Mouse (Mus musculus): ENCODE results near the gene Foxd3.

The Foxd3 gene

DNA sequence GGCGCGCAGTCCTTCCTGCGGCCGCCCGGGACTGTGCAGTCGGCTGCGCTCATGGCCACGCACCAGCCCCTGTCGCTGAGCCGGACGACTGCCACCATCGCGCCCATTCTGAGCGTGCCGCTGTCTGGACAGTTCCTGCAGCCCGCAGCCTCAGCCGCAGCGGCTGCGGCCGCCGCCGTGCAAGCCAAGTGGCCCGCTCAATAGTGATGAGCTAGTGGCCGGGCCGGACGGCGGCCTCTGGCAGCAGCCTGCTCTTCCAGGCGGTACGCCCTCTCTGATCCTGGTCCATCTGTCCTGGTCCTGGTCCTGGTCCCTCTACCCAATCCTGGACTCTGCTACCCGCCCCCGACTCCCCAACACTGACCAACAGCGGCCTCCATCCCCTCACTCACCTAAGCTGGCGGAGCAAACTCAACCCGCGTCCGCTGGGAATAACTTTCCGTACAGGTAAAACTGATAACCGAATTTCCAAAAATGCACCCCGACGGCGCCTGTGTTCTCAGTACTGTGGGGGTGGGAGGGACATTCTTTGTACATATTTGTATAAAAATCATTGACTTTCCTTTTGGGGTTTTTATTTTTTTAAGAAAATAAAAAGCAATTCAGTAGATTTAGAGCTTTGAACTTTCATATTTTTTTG is 1.9 kb downstream of the Foxd3 start:
- no peak for DNase-seq

DNA sequence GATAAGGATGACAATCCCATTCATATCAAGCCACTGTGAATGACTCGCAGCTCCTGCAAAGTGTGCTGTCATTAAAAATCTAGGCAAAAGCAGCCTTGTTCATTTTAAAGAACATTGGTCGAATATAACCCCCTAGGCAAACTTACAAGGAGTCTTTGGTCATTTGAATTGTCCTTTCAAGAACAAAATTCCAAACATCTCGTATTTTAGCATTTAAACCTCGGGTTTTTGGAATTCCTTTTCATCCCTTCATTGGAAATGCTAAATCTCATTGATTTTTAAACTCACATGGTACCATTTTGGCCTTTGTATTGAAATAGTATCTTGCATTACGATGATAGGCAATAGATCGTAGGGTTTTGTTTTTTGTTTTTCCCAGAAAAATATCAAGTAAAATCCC is 2.8 kb downstream of the Foxd3 start:
- no peak for DNase-seq

DNA sequence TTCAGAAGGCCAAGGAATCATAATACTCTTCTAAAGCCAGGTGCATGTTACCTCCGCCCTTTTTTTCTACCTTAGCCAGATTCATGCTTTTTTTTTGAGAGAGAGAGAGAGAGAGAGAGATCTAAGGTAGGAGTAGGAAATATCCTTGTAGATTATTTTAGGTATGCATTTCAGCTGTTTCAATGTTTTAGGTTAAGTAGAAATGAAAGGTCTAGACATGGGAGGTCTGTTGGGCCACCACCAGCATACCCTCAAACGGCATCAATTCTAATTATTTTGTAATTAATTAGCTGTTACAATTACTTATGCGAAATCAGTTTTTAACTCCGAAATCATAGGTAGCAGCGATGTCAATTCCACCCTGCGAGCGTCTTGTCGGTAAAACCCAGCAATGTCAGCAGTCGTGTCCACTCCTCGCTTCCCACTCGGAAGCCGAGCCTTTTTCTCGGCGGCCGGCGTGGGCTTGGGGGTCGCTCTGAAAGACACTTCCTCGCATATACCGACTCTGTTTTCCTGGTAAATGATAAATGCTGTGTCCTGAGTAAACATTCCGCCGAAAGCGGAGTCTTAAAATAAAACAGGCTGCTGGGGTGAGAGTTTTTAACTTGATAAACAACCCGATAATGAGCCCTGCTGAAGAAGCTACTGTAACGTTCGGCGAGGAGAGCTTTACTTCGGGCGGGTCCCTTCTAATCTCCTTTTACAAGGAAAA is 3.4 kb downstream of the Foxd3 start:
- DNase-seq, result no peak

DNA sequence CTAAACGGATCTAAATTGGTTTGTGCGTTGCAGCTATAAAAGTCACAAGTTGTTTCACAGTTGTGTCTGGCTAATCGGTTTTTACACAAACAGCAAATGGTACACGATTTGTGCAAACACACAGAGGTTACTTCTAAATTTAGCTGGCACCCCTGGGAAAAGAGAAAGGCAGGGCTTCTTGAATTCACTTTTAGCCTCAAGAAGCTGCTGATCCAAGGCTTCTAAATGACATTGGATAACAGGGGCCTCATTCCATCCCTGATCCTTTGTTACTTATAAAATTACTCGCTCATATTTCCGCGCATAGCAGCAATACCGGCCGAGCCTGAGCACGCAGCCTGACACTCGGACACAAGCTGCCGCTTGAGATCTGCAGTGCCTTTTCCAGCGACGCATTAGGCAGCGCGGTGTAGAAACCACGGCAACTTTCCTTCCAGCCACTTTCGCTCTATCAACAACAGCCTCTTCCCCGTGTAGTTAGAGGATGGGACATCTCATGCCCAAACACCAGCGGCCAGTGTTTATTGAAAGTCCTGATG is 4.0 kb downstream of the Foxd3 start:
- DNase-seq, result no peak

DNA sequence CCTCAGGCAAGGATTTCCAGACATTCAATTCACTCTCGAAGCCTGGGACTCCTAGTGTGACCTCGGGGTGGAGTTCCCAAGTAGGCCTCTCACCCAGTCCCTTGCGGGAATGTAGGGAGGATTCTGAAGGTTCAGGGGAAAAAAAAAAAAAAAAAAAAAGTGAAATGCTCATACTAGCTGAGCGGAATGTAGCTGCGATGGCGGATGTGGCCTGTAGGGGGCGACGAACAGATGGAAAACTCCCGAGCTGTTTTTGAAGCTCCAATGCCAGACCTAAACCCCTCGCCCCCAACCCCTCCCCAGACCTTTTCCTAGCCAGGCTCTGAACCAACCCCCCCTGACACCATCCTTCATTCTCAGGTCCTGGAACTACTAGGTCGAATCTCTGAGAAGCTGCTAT is 4.9 kb downstream of the Foxd3 start:
- peak; percentile 66 for DNase-seq

DNA sequence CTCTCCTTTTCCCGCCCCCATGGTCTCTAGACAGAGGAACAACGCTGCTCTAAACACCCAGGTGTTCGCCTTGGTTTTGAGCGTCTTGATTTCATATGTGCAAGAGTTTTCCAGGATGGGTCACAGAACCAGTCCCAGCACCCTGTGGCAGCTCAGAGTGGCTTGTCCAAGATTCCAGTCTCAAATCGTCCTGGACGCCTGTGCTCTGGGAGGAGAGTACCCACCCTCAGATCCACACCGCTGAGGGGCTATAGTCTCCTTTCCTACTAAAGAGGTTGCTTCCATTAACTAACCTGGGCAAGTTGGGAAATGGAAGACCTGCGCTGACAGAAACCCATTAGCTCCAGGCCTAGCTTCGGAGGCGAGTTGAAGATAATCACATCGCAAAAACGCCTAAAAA is 5.9 kb downstream of the Foxd3 start:
- DNase-seq, result no peak

DNA sequence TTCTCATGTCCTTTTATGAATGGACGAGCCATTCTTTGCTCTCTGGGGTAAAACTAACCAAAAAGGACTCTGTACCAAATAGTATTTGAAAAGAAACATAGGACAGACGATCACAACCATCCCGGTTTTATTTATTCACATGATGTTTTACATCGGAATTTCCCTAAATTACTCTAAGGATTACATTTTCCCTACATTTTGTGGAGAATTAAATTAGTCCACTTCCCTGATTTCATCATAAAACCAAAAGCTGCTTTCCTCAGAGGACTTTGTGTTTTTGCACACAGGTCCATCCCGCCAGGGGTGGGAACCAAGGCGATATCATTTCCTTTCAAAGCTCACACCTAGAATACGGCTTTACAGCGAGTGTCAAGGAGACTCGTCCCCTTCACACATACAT is 6.3 kb downstream of the Foxd3 start:
- no peak for DNase-seq

DNA sequence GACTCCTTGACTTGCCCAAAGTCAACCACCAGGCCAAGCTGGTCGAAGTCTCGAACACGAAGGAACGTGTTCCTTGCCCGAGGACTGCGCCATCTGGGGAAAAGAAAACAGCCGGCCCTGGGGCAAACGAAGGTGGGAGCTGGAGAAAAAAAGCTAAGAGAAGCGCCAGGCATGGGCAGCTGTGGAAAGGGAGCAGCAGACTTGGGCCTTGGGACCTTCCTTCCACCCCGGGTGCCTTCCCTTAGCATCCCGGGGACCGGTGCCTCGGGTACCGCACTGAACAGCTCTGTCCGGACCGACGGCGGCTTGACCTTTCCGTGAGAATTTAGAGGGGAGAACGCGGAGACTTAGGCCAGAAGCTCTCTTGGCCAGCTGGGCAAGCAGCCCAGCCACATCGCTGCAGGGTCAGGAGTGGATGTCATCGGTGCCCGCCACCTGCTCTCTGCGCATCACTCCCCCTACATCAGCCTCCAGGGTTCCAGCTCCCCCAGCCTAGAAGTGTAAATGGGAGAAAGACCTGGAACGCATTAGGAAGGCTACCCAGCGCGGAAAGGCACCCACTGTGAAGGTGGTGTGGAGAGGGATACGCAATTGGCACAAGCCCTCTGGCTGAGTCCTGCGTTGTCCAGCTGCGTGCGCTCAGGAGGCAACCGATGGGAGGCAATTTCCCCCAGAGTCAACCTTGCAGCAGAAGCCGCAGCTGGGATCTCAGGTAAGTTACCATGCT is 6.9 kb downstream of the Foxd3 start:
- DNase-seq, result no peak

DNA sequence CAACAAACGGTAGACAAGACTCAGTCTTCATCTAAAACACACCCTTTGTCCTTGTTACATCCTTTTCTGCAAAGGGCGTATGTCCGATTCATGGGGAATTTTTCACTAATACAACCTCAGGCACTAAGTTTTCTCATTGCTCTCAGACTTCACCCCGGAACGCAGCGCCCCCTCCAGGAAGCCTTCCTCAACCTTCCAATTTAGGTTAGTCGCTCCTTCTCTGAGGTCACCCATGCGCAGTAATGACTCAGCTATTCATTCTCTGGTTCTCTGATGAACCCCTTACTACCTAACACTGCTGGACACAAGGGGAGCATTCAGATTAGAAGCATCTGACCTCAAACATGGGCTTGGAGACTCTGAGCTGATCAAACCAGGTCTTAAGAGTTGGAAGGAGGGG is 7.6 kb downstream of the Foxd3 start:
- no peak for DNase-seq

DNA sequence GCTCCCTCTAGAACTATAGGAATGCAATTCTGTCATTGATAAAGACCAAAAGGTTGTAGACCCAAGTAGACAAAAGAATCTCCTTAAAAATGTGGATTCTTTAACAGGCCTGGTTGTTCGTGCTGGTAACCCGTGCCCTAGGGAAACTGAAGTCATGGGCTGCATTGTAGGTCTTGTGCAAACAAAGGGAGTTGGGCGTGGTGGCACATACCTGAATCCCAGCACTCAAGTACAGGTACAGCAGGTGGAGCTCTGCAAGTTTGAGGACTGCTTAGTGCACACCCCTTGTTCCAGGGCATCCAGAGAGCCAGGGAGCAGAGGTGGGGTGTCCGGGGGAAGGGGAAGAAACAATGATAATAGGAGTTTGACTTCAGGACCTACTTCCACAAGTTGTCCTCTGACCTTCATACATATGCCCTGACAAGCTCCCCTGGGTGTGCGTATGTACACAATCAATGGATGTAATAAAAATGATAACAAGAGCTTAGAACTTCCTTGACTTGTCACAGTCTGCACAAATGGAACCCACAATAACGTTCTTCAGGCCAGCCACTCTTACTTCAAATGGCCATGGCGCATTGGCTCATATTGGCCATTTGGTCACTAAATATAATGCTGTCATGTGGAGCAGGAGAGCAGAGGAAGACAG is 14.2 kb downstream of the Foxd3 start:
- no peak for DNase-seq

DNA sequence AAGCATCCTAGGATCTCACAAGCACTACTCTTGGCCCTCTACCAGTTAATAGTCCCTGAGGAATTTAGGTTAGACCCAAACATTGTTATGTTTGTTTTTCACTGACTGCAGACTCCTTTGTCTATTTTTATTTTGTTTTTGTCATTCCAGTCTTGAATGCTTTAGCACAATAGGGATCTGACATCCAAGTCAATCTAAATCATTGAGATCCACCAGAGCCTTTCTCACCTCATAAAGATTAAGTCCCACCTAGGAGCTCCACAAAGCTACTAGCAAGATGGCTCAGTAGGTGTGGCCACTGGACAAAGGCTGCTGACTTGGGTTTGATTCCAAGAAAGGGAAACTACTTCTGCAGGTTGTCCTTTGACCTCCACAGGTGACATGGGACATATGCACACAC is 19.1 kb downstream of the Foxd3 start:
- no peak for DNase-seq

DNA sequence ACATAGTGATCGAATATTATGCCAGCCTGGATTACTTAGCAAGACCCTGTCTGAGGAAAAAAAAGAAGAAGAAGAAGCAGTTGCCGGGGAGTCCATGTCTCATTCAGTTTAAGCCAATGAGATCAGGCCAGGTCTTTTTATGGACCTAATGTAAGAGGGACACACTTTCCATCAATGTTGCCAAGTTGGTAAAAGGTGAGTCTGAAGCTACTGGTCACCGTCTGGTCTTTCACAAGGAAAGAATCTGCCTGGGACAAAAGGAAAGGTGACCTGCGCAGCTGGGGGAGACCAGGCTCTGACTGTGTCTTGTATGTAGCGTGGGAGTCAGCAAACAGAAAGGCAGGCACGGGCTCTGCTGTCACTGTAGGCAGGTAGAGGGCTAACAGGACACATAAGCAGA is 27.8 kb downstream of the Foxd3 start:
- DNase-seq, result no peak

DNA sequence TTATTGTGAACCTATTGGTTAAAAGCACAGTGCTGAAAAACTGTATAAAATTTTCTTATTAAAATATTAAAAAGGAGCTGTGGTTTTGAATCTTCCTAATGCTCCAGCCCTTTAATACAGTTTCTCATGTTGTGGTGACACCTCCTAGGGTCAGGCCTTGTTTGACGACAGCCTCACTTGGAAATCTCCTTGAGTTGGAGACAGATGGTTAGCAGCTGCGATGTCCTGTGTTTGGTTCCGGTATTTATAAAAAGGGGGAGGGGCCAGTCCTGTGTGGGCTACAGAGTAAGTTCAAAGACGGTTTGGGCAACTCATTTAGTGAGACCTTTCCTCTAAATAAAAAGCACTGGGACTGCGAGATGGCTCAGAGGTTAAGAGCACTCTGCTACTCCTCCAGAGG is 30.2 kb downstream of the Foxd3 start:
- no peak for DNase-seq

Measured in liver (tissue).